Mouse (Mus musculus): ENCODE results near the gene Col4a1. TPM values are rescaled to one million over a fixed set of nuclear protein-coding genes. Genes with fewer than 3 reads are reported as not detected.
A peak's percentile ranks its signal among the peaks of the same experiment; 100 is the strongest.

Col4a1 gene
- polyA plus RNA-seq, 1 experiment from 2014 or later = 79.3 TPM

- H3K27me3 ChIP-seq (replicated peaks) = peaks cover 18% of the 10 kb centered on the region
- peaks cover 11% of the 10 kb centered on the region for H3K4me1 ChIP-seq
- H3K4me2 ChIP-seq = no peak overlapping the region
- no peak overlapping the region for H3K9ac ChIP-seq (replicated peaks)
- no peaks in the 10 kb centered on the region for H3K9me3 ChIP-seq (replicated peaks)
- no peak overlapping the region for H3K4me3 ChIP-seq (replicated peaks)
- WGBS = 61% methylated on average over 9 of the region's 9 CpGs
- no peak overlapping the region for H3K27ac ChIP-seq (replicated peaks)
- H3K36me3 ChIP-seq = no peaks in the 10 kb centered on the region
- no peak for ATAC-seq (ENCODE audit: low FRiP score)
These were observed 129.0 kb downstream of the Col4a1 start for GRCm38 (mm10) chr8:11183611-11184031.

- Histone ChIP-seq H3K9me3 (replicated peaks) (no peaks in the 10 kb centered on the region), H3K9ac (replicated peaks) (no peak overlapping the region), H3K4me3 (replicated peaks) (no peak overlapping the region), H3K36me3 (no peaks in the 10 kb centered on the region), H3K4me1 (peaks cover under 1% of the 10 kb centered on the region), H3K27me3 (replicated peaks) (peaks cover 7% of the 10 kb centered on the region), H3K4me2 (no peak overlapping the region), H3K27ac (replicated peaks) (no peak overlapping the region)
- WGBS = 75% methylated on average over 12 of the region's 12 CpGs
- no peak for ATAC-seq (ENCODE audit: low FRiP score)
These were observed 130.0 kb downstream of the Col4a1 start for GRCm38 (mm10) chr8:11182606-11183005.

DNA sequence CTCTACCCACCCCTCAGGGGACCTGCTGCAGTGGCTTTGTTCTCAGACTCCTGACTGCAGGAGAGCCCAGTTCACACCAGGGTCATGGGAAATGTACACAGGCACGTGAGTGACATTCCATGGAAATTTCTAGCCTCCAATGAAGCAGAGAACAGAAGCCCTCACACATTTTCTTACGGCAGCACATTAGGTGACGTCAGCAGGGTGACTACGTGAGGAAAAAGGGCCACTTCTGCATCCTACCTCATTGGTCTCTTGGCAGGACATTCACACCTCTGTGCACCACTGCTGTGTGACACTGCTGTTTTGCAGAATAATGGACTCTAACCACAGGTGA is 130.5 kb downstream of the Col4a1 start:
- H3K4me3 ChIP-seq (replicated peaks) = no peak overlapping the region
- H3K27ac ChIP-seq (replicated peaks) = no peak overlapping the region
- no peaks in the 10 kb centered on the region for H3K4me1 ChIP-seq
- no peak overlapping the region for H3K9ac ChIP-seq (replicated peaks)
- peaks cover 7% of the 10 kb centered on the region for H3K27me3 ChIP-seq (replicated peaks)
- no peaks in the 10 kb centered on the region for H3K9me3 ChIP-seq (replicated peaks)
- H3K36me3 ChIP-seq = no peaks in the 10 kb centered on the region
- H3K4me2 ChIP-seq = no peak overlapping the region
- no peak for ATAC-seq (ENCODE audit: low FRiP score)
- WGBS = 45% methylated on average over 4 of the region's 4 CpGs

- 65% methylated on average over 11 of the region's 11 CpGs for WGBS
- Histone ChIP-seq H3K36me3 (no peaks in the 10 kb centered on the region), H3K9ac (replicated peaks) (no peak overlapping the region), H3K4me3 (replicated peaks) (no peak overlapping the region), H3K4me1 (no peaks in the 10 kb centered on the region), H3K27me3 (replicated peaks) (peaks cover 7% of the 10 kb centered on the region), H3K9me3 (replicated peaks) (no peaks in the 10 kb centered on the region), H3K4me2 (no peak overlapping the region), H3K27ac (replicated peaks) (no peak overlapping the region)
- no peak for ATAC-seq (ENCODE audit: low FRiP score)
These were observed 131.0 kb downstream of the Col4a1 start for GRCm38 (mm10) chr8:11181420-11182147.

- no peaks in the 10 kb centered on the region for H3K27me3 ChIP-seq (replicated peaks)
- H3K9me3 ChIP-seq (replicated peaks) = no peaks in the 10 kb centered on the region
- H3K36me3 ChIP-seq = no peaks in the 10 kb centered on the region
- H3K9ac ChIP-seq (replicated peaks) = no peak overlapping the region
- no peak overlapping the region for H3K27ac ChIP-seq (replicated peaks)
- no peak overlapping the region for H3K4me3 ChIP-seq (replicated peaks)
- ATAC-seq (ENCODE audit: low FRiP score) = no peak
- H3K4me1 ChIP-seq = no peaks in the 10 kb centered on the region
- no peak overlapping the region for H3K4me2 ChIP-seq
- WGBS = 93% methylated on average over 3 of the region's 3 CpGs
These were observed 132.8 kb downstream of the Col4a1 start for GRCm38 (mm10) chr8:11179869-11180268.

GRCm38 (mm10) chr8:11176393-11176792 is 136.2 kb downstream of the Col4a1 start:
- no peak overlapping the region for H3K4me2 ChIP-seq
- H3K9me3 ChIP-seq (replicated peaks) = no peaks in the 10 kb centered on the region
- no peak overlapping the region for H3K27ac ChIP-seq (replicated peaks)
- no peaks in the 10 kb centered on the region for H3K27me3 ChIP-seq (replicated peaks)
- 0 out of 2 replicates have a peak, but pooled peaks cover 3% of the 10 kb centered on the region for H3K4me1 ChIP-seq
- H3K9ac ChIP-seq (replicated peaks) = no peak overlapping the region
- WGBS = 88% methylated on average over 7 of the region's 7 CpGs
- ATAC-seq (ENCODE audit: low FRiP score) = no peak
- H3K4me3 ChIP-seq (replicated peaks) = no peak overlapping the region
- H3K36me3 ChIP-seq = no peaks in the 10 kb centered on the region

DNA sequence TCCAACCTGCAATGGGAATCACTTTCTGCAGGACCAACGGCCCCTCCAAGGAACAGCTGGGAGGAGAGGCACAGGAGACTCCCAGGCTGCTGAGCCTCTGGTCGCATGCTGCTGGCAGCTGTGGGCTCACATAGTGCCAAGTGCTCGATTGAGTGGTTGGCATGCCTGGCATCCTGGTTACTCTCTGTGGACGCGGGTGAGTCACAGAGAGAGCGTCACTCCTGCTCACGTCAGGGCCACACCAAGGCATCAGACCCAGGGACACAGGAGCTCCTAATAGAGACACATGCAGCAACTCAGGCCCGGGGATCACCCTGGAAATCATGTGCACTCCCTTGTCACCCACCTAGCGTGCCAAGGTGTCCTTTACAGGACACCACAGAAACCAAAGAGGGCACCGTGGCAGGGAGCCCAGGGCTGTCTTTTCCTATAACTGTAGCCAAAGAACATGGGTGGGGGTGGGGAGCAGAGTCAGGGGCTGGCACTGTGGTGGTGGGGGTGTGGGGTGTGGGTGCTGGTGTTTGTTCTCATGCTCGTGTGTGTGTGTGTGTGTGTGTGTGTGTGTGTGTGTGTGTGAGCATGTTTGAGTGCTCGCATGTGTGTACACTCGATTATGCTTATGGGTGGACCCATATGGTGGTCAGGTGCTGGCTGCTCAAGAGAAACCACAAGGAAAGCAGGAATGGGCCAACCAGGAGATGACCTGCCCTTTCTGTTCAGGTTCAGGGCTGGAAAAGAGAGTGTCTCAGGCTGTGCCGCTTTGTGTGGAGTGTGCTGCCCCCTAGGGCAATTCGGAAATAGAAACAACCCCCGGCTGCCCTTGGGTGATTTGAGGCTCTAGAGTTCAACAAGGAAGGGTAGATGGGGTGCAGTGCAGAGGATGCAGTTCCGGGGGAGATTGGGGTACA is 139.1 kb downstream of the Col4a1 start:
- WGBS = 65% methylated on average over 17 of the region's 17 CpGs
- no peaks in the 10 kb centered on the region for H3K27me3 ChIP-seq (replicated peaks)
- H3K4me1 ChIP-seq = 0 out of 2 replicates have a peak, but pooled peaks cover 3% of the 10 kb centered on the region
- ATAC-seq (ENCODE audit: low FRiP score) = peak; percentile 66
- no peak overlapping the region for H3K9ac ChIP-seq (replicated peaks)
- H3K27ac ChIP-seq (replicated peaks) = no peak overlapping the region
- H3K36me3 ChIP-seq = no peaks in the 10 kb centered on the region
- H3K4me3 ChIP-seq (replicated peaks) = no peak overlapping the region
- H3K4me2 ChIP-seq = no peak overlapping the region
- no peaks in the 10 kb centered on the region for H3K9me3 ChIP-seq (replicated peaks)

DNA sequence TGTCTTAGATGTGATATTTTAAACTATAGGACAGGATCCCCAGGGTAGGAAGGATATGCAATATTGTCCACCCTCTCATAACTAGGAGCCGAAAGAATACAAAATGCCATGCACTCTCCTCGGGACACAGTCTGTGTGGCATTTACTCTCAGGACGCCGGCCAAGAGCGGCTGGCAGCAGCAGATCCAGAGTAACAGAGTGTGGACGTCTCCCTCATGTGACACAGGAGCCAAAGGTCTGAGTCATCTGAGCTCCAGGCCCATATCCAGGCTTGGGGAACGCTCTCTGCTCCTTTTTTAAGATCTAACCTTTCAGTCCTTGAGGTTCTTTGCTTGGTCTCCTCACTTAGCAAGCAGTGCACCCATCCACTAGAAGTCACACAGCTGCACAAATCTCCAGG is 141.1 kb downstream of the Col4a1 start:
- H3K9ac ChIP-seq (replicated peaks) = no peak overlapping the region
- H3K36me3 ChIP-seq = no peaks in the 10 kb centered on the region
- ATAC-seq (ENCODE audit: low FRiP score) = no peak
- 0 out of 2 replicates have a peak, but pooled peaks cover 3% of the 10 kb centered on the region for H3K4me1 ChIP-seq
- WGBS = 88% methylated on average over 7 of the region's 7 CpGs
- H3K27me3 ChIP-seq (replicated peaks) = no peaks in the 10 kb centered on the region
- H3K4me2 ChIP-seq = no peak overlapping the region
- no peaks in the 10 kb centered on the region for H3K9me3 ChIP-seq (replicated peaks)
- no peak overlapping the region for H3K27ac ChIP-seq (replicated peaks)
- H3K4me3 ChIP-seq (replicated peaks) = no peak overlapping the region

DNA sequence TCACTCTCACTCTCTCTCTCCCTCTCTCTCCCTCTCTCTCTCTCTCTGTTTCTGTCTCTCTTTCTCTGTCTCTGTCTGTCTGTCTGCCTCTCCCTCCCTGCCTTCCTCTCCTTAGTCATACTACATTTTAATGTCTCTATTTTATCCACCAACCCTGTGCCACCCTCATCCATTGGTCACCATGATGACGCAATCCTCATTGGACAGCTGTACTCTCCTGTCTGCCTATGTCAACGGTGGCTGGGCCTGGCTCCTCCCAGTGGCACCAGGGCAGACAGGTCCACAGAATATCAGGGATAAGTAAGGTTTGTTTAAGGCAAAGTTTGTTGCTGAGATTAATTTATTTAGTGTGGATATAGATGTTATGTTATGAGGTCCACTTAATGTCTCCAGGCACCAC is 143.2 kb downstream of the Col4a1 start:
- WGBS = 74% methylated on average over 2 of the region's 2 CpGs
- no peaks in the 10 kb centered on the region for H3K9me3 ChIP-seq (replicated peaks)

DNA sequence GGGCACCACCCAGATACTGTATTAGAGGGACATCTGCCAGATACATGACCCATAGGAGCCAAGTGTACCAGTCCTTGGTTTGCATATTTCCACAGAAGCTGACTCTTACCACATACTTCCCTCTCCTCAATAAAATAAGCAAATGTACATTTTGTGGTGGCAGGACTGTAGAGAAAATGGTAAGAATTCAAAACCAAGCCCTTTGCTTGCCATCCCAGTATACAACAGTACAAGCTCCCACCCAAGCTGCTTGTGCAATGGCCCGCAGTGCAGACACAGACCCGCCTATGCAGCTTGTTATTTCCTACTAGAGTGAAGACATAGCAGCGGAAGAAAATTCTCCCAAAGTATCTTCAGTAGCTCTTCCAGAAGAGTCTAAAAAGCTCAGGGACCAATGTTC is 143.8 kb downstream of the Col4a1 start:
- Histone ChIP-seq H3K4me3 (replicated peaks) (no peak overlapping the region), H3K4me2 (no peak overlapping the region), H3K9me3 (replicated peaks) (no peaks in the 10 kb centered on the region), H3K36me3 (no peaks in the 10 kb centered on the region), H3K27me3 (replicated peaks) (no peaks in the 10 kb centered on the region), H3K27ac (replicated peaks) (no peak overlapping the region), H3K4me1 (0 out of 2 replicates have a peak, but pooled peaks cover 3% of the 10 kb centered on the region), H3K9ac (replicated peaks) (no peak overlapping the region)
- 93% methylated on average over 3 of the region's 3 CpGs for WGBS
- ATAC-seq (ENCODE audit: low FRiP score) = no peak

More for the DNA sequence above, 143.2 kb downstream of the Col4a1 start:
- Histone ChIP-seq H3K4me3 (replicated peaks) (no peak overlapping the region), H3K4me2 (no peak overlapping the region), H3K27me3 (replicated peaks) (no peaks in the 10 kb centered on the region), H3K9ac (replicated peaks) (no peak overlapping the region), H3K36me3 (no peaks in the 10 kb centered on the region), H3K4me1 (0 out of 2 replicates have a peak, but pooled peaks cover 3% of the 10 kb centered on the region), H3K27ac (replicated peaks) (no peak overlapping the region)
- ATAC-seq (ENCODE audit: low FRiP score) = no peak

DNA sequence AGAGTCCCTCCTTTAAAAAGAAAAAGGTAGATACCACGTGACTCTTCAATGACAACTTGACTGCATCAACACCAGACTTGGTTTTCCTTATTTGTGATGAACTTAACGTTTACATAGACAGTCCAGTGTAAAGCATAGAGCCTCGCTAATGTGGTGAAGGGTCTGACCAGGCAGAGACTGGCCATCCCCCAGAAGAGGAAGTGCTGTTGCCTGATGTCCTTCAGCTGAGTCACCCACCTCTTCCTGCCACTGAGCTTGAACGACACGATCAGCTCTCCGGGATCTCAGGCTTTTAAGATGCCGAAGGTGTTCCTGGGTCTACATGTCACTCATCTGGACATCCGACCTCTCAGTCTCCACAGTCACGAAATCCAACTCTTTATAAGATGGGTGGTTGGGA is 144.7 kb downstream of the Col4a1 start:
- Histone ChIP-seq H3K9me3 (replicated peaks) (no peaks in the 10 kb centered on the region), H3K9ac (replicated peaks) (no peak overlapping the region), H3K4me2 (no peak overlapping the region), H3K27ac (replicated peaks) (no peak overlapping the region), H3K4me3 (replicated peaks) (no peak overlapping the region), H3K36me3 (no peaks in the 10 kb centered on the region), H3K27me3 (replicated peaks) (no peaks in the 10 kb centered on the region), H3K4me1 (no peaks in the 10 kb centered on the region)
- ATAC-seq (ENCODE audit: low FRiP score) = no peak
- WGBS = 90% methylated on average over 9 of the region's 9 CpGs

- no peak overlapping the region for H3K4me3 ChIP-seq (replicated peaks)
- H3K4me2 ChIP-seq = no peak overlapping the region
- H3K4me1 ChIP-seq = no peaks in the 10 kb centered on the region
- no peak overlapping the region for H3K9ac ChIP-seq (replicated peaks)
- no peak for ATAC-seq (ENCODE audit: low FRiP score)
- 50% methylated on average over 4 of the region's 4 CpGs for WGBS
- no peaks in the 10 kb centered on the region for H3K9me3 ChIP-seq (replicated peaks)
- H3K36me3 ChIP-seq = no peaks in the 10 kb centered on the region
- no peaks in the 10 kb centered on the region for H3K27me3 ChIP-seq (replicated peaks)
- H3K27ac ChIP-seq (replicated peaks) = no peak overlapping the region
These were observed 147.0 kb downstream of the Col4a1 start for GRCm38 (mm10) chr8:11165592-11165991.
